Mouse (Mus musculus): ENCODE data around the gene Il3ra. TPM values are rescaled to one million over a fixed set of nuclear protein-coding genes. Genes with fewer than 3 reads are reported as not detected.

Il3ra gene
- polyA plus RNA-seq, 1 experiment from 2014 or later, result 5.7 TPM

GRCm38 (mm10) chr14:14349485-14350262 lies 3.6 kb downstream of the Il3ra start:
- Histone ChIP-seq H3K27ac (replicated peaks) (no peak overlapping the region), H3K27me3 (no peaks in the 10 kb centered on the region), H3K4me2 (replicated peaks) (no peak overlapping the region), H3K4me3 (replicated peaks) (no peak overlapping the region), H3K36me3 (peaks cover 7% of the 10 kb centered on the region; the same call in 1 of the 2 replicates), H3K4me1 (peaks cover 6% of the 10 kb centered on the region; the same call in 1 of the 2 replicates), H3K9ac (no peak overlapping the region), H3K9me3 (replicated peaks) (peaks cover 56% of the 10 kb centered on the region)
- WGBS, result 95% methylated on average over 20 of the region's 20 CpGs
- no peak for ATAC-seq (ENCODE audit: insufficient number of reproducible peaks, low FRiP score, low TSS enrichment, low read depth)

- peaks cover 7% of the 10 kb centered on the region; the same call in 1 of the 2 replicates for H3K36me3 ChIP-seq
- H3K9me3 ChIP-seq (replicated peaks), result peaks cover 63% of the 10 kb centered on the region
- WGBS, result 96% methylated on average over 29 of the region's 29 CpGs
- H3K27ac ChIP-seq (replicated peaks), result no peak overlapping the region
- no peak for ATAC-seq (ENCODE audit: insufficient number of reproducible peaks, low FRiP score, low TSS enrichment, low read depth)
- no peak overlapping the region for H3K9ac ChIP-seq
- no peak overlapping the region for H3K4me3 ChIP-seq (replicated peaks)
- peaks cover 6% of the 10 kb centered on the region; the same call in 1 of the 2 replicates for H3K4me1 ChIP-seq
- no peak overlapping the region for H3K4me2 ChIP-seq (replicated peaks)
- no peaks in the 10 kb centered on the region for H3K27me3 ChIP-seq
These were observed 4.4 kb downstream of the Il3ra start for GRCm38 (mm10) chr14:14350263-14351147.

DNA sequence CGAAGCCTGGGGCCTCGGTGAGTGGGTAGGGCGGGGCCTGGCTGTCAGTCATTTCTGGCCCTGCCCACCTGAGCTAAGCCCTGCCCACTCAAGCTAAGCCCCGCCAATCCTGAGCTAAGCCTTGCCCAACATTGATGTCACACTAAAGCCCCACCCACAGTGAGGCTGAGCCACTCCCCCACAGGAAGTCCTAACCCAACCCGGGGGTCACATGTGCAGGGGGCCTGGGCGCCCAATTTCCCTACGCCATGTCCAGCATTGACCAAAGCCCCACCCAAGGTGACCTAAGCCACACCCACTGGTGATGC lies 5.0 kb downstream of the Il3ra start:
- Histone ChIP-seq H3K36me3 (peaks cover 7% of the 10 kb centered on the region; the same call in 1 of the 2 replicates), H3K27me3 (no peaks in the 10 kb centered on the region), H3K27ac (replicated peaks) (no peak overlapping the region), H3K9ac (no peak overlapping the region), H3K4me2 (replicated peaks) (no peak overlapping the region), H3K4me1 (peaks cover 6% of the 10 kb centered on the region; the same call in 1 of the 2 replicates), H3K9me3 (replicated peaks) (peaks cover 63% of the 10 kb centered on the region), H3K4me3 (replicated peaks) (no peak overlapping the region)
- no peak; the same call in 1 of the 2 replicates for ATAC-seq (ENCODE audit: insufficient number of reproducible peaks, low FRiP score, low TSS enrichment, low read depth)
- 96% methylated on average over 7 of the region's 7 CpGs for WGBS

DNA sequence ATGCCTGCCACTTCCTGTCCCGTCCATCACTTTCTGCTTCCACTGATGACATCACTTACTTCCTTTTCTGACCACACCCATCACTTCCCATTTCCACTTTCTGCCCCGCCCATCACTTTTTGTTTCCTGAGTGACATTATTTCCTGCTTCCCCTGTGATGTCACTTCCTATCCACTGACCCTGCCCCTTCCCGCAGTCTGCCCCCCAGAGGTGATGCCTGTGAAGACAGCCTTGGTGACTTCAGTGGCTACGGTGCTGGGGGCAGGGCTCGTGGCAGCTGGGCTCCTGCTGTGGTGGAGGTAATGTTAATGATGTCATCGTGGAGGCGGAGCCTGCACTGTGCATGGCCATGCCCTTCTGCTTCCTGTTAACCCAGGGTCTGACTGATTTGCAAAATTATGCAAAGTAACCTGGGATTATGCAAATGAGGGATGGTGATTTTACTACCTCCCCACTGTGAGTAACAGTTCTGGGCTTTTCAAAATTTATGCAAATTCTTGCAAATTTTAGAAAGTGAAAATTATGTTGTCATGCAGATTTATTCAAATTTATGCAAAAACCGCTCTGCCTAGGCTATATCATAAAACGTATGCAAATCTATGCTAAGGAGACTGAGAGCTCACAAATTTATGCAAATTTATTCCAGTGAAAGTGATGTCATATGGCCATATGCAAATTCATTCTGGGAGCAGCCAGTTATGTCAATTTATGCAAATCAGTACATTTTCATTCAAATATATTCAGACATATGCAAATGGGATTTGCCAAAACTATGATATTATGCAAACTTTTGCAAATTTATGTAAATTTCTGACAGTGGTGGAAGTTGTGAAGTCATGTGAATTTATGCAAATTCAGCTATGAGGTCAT lies 5.9 kb downstream of the Il3ra start:
- Histone ChIP-seq H3K27me3 (no peaks in the 10 kb centered on the region), H3K9me3 (replicated peaks) (peaks cover 60% of the 10 kb centered on the region), H3K4me1 (no peaks in the 10 kb centered on the region), H3K9ac (no peak overlapping the region), H3K4me3 (replicated peaks) (no peak overlapping the region), H3K27ac (replicated peaks) (no peak overlapping the region), H3K36me3 (peaks cover 7% of the 10 kb centered on the region; the same call in 1 of the 2 replicates), H3K4me2 (replicated peaks) (no peak overlapping the region)
- WGBS, result 94% methylated on average over 9 of the region's 9 CpGs
- no peak for ATAC-seq (ENCODE audit: insufficient number of reproducible peaks, low FRiP score, low TSS enrichment, low read depth)

- no peak for ATAC-seq (ENCODE audit: insufficient number of reproducible peaks, low FRiP score, low TSS enrichment, low read depth)
- H3K9me3 ChIP-seq (replicated peaks), result peaks cover 54% of the 10 kb centered on the region
- no peaks in the 10 kb centered on the region for H3K27me3 ChIP-seq
- 80% methylated on average over 6 of the region's 6 CpGs for WGBS
- no peak overlapping the region for H3K4me2 ChIP-seq (replicated peaks)
- no peak overlapping the region for H3K27ac ChIP-seq (replicated peaks)
- H3K36me3 ChIP-seq, result peaks cover 7% of the 10 kb centered on the region; the same call in 1 of the 2 replicates
- no peak overlapping the region for H3K9ac ChIP-seq
- no peak overlapping the region for H3K4me3 ChIP-seq (replicated peaks)
- H3K4me1 ChIP-seq, result no peaks in the 10 kb centered on the region
These were observed 6.5 kb downstream of the Il3ra start for GRCm38 (mm10) chr14:14352606-14353005.

DNA sequence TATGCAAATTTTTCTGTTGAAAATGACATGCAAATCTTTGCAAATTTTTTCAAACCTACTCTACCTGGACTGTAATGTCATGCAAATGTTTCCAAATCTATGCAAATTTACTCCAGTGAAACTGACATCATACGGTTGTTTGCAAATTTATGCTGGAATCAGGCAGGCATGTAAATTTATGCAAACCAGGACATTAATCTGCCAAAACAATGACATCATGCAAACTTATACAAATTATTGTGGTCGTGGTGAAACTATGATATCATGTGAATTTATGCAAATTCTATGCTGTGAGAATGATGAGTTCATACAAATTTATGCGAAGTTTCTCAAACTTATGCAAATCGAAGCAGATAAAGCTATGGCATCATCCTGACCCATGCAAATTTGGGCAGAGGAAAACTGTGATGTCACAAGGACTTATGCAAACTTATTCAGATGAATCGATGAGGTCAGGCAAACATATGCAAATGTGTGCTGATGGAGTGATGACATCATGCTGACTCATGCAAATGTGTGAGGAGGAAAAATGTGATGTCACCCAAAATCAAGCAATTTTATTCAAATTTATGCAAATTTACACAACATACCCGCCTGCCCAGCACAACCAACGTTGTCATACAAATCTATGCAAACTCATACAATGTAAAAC lies 7.1 kb downstream of the Il3ra start:
- Histone ChIP-seq H3K4me2 (replicated peaks) (no peak overlapping the region), H3K9ac (no peak overlapping the region), H3K36me3 (peaks cover 7% of the 10 kb centered on the region; the same call in 1 of the 2 replicates), H3K9me3 (replicated peaks) (peaks cover 47% of the 10 kb centered on the region), H3K4me1 (no peaks in the 10 kb centered on the region), H3K27me3 (no peaks in the 10 kb centered on the region), H3K4me3 (replicated peaks) (no peak overlapping the region), H3K27ac (replicated peaks) (no peak overlapping the region)
- WGBS, result 87% methylated on average over 7 of the region's 7 CpGs
- no peak for ATAC-seq (ENCODE audit: insufficient number of reproducible peaks, low FRiP score, low TSS enrichment, low read depth)

GRCm38 (mm10) chr14:14353740-14354510 lies 7.8 kb downstream of the Il3ra start:
- Histone ChIP-seq H3K27me3 (no peaks in the 10 kb centered on the region), H3K27ac (replicated peaks) (no peak overlapping the region), H3K9ac (no peak overlapping the region), H3K4me2 (replicated peaks) (no peak overlapping the region), H3K9me3 (replicated peaks) (peaks cover 43% of the 10 kb centered on the region), H3K4me1 (no peaks in the 10 kb centered on the region), H3K4me3 (replicated peaks) (no peak overlapping the region), H3K36me3 (peaks cover 7% of the 10 kb centered on the region; the same call in 1 of the 2 replicates)
- ATAC-seq (ENCODE audit: insufficient number of reproducible peaks, low FRiP score, low TSS enrichment, low read depth), result no peak
- WGBS, result 92% methylated on average over 8 of the region's 8 CpGs

DNA sequence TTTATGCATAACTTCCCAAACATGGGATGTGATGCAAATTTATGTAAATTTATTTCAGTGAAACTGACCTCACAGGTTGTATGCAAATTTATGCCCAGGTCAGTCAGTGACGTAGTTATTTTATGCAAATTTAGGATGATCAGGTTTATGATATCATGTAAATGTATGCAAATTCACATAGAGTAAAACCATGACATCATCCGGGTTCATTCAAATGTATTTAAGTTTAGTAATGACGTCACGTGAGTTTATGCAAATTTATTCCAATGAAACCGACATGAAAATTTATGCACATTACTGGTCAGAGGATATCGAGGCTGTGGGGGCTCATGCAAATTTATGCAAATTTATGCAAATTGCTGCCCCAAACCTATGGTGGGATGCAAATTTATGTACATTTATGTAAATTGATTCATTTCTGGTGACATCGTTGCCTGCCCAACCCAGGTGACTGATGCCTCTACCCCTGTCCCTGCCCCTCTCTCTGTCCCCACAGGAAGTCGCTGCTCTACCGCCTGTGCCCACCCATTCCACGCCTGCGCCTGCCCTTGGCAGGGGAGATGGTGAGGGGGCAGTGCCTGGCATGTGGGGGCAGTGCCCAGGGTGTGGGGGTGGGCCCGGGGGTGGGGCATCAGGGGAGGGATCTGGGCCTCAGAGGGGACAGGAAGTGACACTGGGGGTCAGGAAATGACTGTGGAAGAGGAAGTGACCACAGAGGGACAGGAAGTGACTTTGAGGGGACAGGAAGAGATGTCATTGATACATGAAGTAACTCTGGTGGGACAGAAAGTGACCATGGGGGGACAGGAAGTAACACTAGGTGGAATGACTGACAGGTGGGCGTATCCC lies 8.7 kb downstream of the Il3ra start:
- Histone ChIP-seq H3K27ac (replicated peaks) (no peak overlapping the region), H3K27me3 (no peaks in the 10 kb centered on the region), H3K4me2 (replicated peaks) (no peak overlapping the region), H3K4me3 (replicated peaks) (no peak overlapping the region), H3K9ac (no peak overlapping the region), H3K9me3 (replicated peaks) (peaks cover 35% of the 10 kb centered on the region), H3K36me3 (0 out of 2 replicates have a peak, but pooled peaks cover 7% of the 10 kb centered on the region), H3K4me1 (no peaks in the 10 kb centered on the region)
- ATAC-seq (ENCODE audit: insufficient number of reproducible peaks, low FRiP score, low TSS enrichment, low read depth), result no peak
- WGBS, result 95% methylated on average over 13 of the region's 13 CpGs

GRCm38 (mm10) chr14:14355360-14355646 lies 9.2 kb downstream of the Il3ra start:
- Histone ChIP-seq H3K4me1 (no peaks in the 10 kb centered on the region), H3K27me3 (no peaks in the 10 kb centered on the region), H3K4me3 (replicated peaks) (no peak overlapping the region), H3K9me3 (replicated peaks) (peaks cover 30% of the 10 kb centered on the region), H3K27ac (replicated peaks) (no peak overlapping the region), H3K9ac (no peak overlapping the region), H3K36me3 (0 out of 2 replicates have a peak, but pooled peaks cover 3% of the 10 kb centered on the region), H3K4me2 (replicated peaks) (no peak overlapping the region)
- no peak for ATAC-seq (ENCODE audit: insufficient number of reproducible peaks, low FRiP score, low TSS enrichment, low read depth)
- 95% methylated on average over 8 of the region's 8 CpGs for WGBS

All from embryonic facial prominence, embryonic 15.5 days (tissue).